Comparison of ENCODE assay signal across 9 mouse cellular contexts in genomic region chr6:112091125-112091763, GRCm38 (mm10).
DNase-seq lines count a peak whose midpoint lies in the region; ATAC-seq and TF ChIP-seq lines count a peak whose summit lies in the region.
"Had no signal": no experiment of that assay in that cellular context is flagged by ENCODE, and none has a peak within 500 bp of the region (broad histone marks: within the 10 kb centered on the region; RNA-seq: fewer than 3 reads in every experiment).

No protein-coding gene starts in this region.

- H3K27ac ChIP-seq in lung, embryonic 14.5 days (ENCODE audit: low read depth), result no peak overlapping the region
- H3K27ac ChIP-seq: liver, embryonic 14.5 days had no signal

- ATAC-seq in lung, embryonic 14.5 days (ENCODE audit: insufficient read depth), result peak; percentile 70

- H3K4me3 ChIP-seq in lung, embryonic 14.5 days (ENCODE audit: low read depth, low read length), result no peak overlapping the region

- peak; percentile 50 for DNase-seq in testis, postnatal 10 days (ENCODE audit: low spot score)
- DNase-seq in testis, postnatal 14 days (ENCODE audit: low spot score), result no peak
- peak; percentile 80 to 81 for DNase-seq in cerebellum, postnatal 14 days
- DNase-seq in frontal cortex, postnatal 25 days (ENCODE audit: low spot score in 2 of 2), result peak; percentile 19 to 50
- peak; percentile 30 to 70 for DNase-seq in kidney, postnatal 36 days
- peak; percentile 82 for DNase-seq in lung, embryonic 14.5 days
- DNase-seq in right cerebral cortex, postnatal 14 days, result peak; percentile 48
- no peak for DNase-seq in spleen, postnatal 36 days (ENCODE audit: low spot score in 2 of 2)

- H3K4me2 ChIP-seq in lung, embryonic 14.5 days, result no peak overlapping the region

- H3K9me3 ChIP-seq in lung, embryonic 14.5 days (ENCODE audit: low read depth, low read length), result no peaks in the 10 kb centered on the region

- no peaks in the 10 kb centered on the region for H3K36me3 ChIP-seq in lung, embryonic 14.5 days (ENCODE audit: insufficient read depth)

- no peak overlapping the region for H3K9ac ChIP-seq in lung, embryonic 14.5 days
- H3K9ac ChIP-seq: liver, embryonic 14.5 days had no signal

- H3K4me1 ChIP-seq in lung, embryonic 14.5 days (ENCODE audit: insufficient read depth), result no peaks in the 10 kb centered on the region

- TF ChIP-seq CTCF in lung, embryonic 14.5 days (IDR thresholded peaks at IDR 0.05; ENCODE audit: low read depth), result peak; percentile 71

- 56% methylated on average over 3 of the region's 3 CpGs for WGBS in lung, embryonic 14.5 days

- H3K27me3 ChIP-seq in lung, embryonic 14.5 days (ENCODE audit: insufficient read depth, low read length), result no peaks in the 10 kb centered on the region

Comparison
In these comparisons a context has a peak if more than half of its experiments do, and no peak if none do; other contexts are left out.
1. DNase-seq: peak in testis, postnatal 10 days (single experiment), cerebellum, postnatal 14 days (2 of 2), frontal cortex, postnatal 25 days (2 of 2), kidney, postnatal 36 days (2 of 2), lung, embryonic 14.5 days (single experiment) and right cerebral cortex, postnatal 14 days (single experiment); none in testis, postnatal 14 days (single experiment) and spleen, postnatal 36 days (0 of 2).